Mouse (Mus musculus) cortical plate, adult 2 months (tissue): ENCODE data around the gene Sik2.

Experiments used
- CTCF ChIP-seq: fragments of 200-500 bp; IDR thresholded peaks from 2 replicates; pipeline ENCODE4 v1.5.1; 2011; ENCODE audit warnings: mild to moderate bottlenecking, control low read depth, low read length; ENCODE audit not compliant: insufficient read depth; ENCODE audit errors: extremely low read depth
- POLR2A ChIP-seq: fragments of 200-500 bp; IDR thresholded peaks from 2 replicates; pipeline ENCODE4 v1.6.1; 2011; ENCODE audit warnings: mild to moderate bottlenecking, low read length, control low read depth; ENCODE audit not compliant: insufficient read depth; ENCODE audit errors: extremely low read depth

DNA sequence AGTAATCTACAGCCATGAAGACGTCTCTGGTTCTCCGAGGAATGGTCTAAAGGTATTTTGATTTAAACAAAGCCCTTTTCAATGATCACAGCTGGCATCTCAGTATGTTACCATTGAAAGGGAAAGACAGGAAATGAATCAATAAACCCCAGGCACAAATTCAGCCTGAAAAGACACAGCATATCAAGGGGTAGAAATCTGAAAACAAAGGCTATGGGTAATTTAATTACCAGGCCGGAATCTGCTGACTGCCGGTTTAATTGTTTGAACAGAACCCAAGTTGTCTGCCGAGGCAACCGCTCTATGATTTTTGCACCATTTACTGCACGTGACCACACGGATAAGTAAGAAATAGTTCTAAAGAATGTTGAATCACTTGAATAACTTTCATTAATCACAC lies 22.8 kb downstream of the Sik2 start:
- TF ChIP-seq POLR2A, result no peak
- no peak for TF ChIP-seq CTCF
